Mouse (Mus musculus): Measurements from ENCODE around the gene Fbxw8.

- TF ChIP-seq CTCF (IDR thresholded peaks at IDR 0.05; ENCODE audit: low read depth) (no peak), EP300 (optimal IDR thresholded peaks at IDR 0.05) (no peak)
Measured at GRCm38 (mm10) chr5:118090101-118090500, 65.2 kb downstream of the Fbxw8 start.

Data from stomach, postnatal 0 days (tissue).